Mouse (Mus musculus) brain, embryonic 14.5 days (tissue): ENCODE data around the gene Lhpp. TPM values are rescaled to one million over a fixed set of nuclear protein-coding genes. Genes with fewer than 3 reads are reported as not detected.
A peak's percentile ranks its signal among the peaks of the same experiment; 100 is the strongest.

ENCODE experiments used
- DNase-seq: peaks from one replicate; pipeline ENCODE4 v3.0.0-alpha.2; 2011; ENCODE audit warnings: low read depth
- CTCF ChIP-seq: fragments of 200-500 bp; IDR thresholded peaks from 2 replicates; pipeline ENCODE4 v1.5.1; 2012; ENCODE audit warnings: inconsistent platforms, mild to moderate bottlenecking, moderate library complexity, borderline replicate concordance; ENCODE audit not compliant: insufficient read depth, insufficient read length; ENCODE audit errors: extremely low read depth
- POLR2A ChIP-seq: fragments of 200-500 bp; IDR thresholded peaks from 2 replicates; pipeline ENCODE4 v1.6.1; 2012; ENCODE audit warnings: mild to moderate bottlenecking, inconsistent platforms, borderline replicate concordance; ENCODE audit not compliant: poor library complexity, insufficient read depth, insufficient read length, severe bottlenecking; ENCODE audit errors: extremely low read depth
- polyA plus RNA-seq: library from polyadenylated mRNA; depleted of rRNA; stranded (reverse); fragments of >200 nt; gene quantifications from 2 replicates; pipeline ENCODE4 v1.2.3, GENCODE M21; 2012; rRNA removed

Lhpp gene
- polyA plus RNA-seq = 27.4 and 33.8 TPM in 2 replicates

DNA sequence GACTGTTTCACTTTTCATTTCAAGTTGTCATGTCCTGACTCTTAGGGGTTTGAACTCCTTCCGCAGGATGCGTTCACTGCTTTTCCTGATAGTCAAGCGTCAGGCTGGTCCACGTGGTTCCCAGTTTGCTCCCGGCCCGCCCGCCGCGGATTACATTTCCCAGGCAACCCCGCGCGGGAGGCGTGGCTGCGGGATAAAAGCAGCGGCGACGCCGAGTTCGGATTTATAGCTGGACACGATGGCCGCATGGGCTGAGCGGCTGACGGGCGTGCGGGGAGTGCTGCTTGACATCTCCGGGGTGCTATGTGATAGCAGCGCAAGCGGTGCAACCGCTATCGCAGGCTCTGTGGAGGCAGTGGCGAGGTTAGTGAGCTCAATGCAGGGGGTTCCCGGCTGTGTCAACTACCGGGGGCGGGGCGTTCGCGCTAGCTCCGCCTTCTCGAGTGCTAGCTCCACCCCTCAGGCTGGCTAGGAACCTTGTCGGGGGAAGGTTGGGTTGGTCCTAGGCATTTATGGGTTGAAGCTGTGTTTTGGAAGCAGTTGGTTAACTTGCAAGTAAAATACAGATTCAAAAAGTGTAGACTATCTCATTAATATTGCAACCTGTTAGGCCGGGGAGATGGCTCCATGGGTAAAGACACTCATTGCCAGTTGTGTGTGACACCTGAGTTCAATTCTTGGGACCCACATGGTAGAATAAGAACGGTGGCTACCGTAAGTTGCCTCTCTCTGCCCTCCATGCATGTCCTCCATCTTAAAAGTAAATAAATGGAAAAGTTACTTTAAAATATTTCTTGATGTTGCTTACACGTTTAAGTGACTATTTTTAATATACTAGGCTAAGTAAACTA lies at the start of gene Lhpp:
TSS of gene Lhpp (plus strand) at position 171 of the 851 bp plus-strand sequence.
- TF ChIP-seq POLR2A = peak; percentile 14; the same call in 1 of the 2 replicates
- TF ChIP-seq CTCF = no peak
- DNase-seq = peak; percentile 89

- TF ChIP-seq CTCF (no peak), POLR2A (no peak)
- peak; percentile 42 for DNase-seq
Observed at GRCm38 (mm10) chr7:132565831-132566230, 44.6 kb upstream of the Lhpp start.

DNA sequence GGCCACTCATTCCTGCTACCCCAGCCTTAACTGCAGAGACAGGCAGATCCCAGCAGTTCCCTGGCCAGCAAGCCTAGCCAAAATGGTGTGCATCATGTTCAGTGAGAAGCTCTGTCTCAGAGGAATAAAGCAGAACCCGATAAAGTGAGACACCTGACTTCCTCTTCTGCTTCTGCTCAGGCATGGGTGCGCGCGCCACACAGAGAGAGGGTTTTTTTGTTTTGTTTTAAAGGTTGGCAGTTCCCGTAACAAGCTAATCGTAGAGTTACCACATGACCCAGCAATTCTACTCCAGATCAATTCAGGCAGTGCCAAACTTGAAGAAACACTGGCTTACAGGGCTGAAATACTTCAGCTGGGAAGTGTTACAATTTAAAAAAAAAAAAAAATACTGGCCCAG lies 41.6 kb upstream of the Lhpp start:
- no peak for TF ChIP-seq POLR2A
- DNase-seq = peak; percentile 46

DNA sequence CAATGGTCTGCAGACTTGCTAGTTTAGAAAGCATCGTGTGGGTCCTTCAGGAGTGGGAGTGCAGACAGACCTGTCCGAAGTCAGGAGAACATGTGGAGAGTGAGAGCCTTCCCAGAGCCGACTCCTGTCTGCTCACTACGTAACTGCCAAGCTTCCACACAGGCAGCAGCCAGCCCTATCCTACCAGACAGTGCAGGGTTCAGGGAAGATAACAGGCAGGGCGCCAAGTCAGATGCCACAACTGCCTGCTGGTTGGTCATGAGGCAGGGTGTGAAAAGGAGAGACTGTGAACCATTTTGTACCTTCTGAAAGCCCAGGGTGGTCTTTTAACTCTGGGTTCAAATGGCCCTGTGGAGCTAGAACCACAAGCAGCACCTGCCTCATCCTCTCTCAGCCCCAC lies 40.4 kb upstream of the Lhpp start:
- TF ChIP-seq CTCF (no peak), POLR2A (no peak)
- DNase-seq = peak; percentile 31

- DNase-seq = peak; percentile 75
Observed at GRCm38 (mm10) chr7:132571481-132571880, 39.0 kb upstream of the Lhpp start.

GRCm38 (mm10) chr7:132572738-132573137 lies 37.7 kb upstream of the Lhpp start:
- peak; percentile 40 for DNase-seq
- TF ChIP-seq POLR2A (no peak), CTCF (no peak)

More at GRCm38 (mm10) chr7:132571481-132571880, 39.0 kb upstream of the Lhpp start:
- TF ChIP-seq POLR2A (no peak), CTCF (no peak)

GRCm38 (mm10) chr7:132573205-132573604 lies 37.2 kb upstream of the Lhpp start:
- TF ChIP-seq CTCF (no peak), POLR2A (no peak)
- peak; percentile 83 for DNase-seq

DNA sequence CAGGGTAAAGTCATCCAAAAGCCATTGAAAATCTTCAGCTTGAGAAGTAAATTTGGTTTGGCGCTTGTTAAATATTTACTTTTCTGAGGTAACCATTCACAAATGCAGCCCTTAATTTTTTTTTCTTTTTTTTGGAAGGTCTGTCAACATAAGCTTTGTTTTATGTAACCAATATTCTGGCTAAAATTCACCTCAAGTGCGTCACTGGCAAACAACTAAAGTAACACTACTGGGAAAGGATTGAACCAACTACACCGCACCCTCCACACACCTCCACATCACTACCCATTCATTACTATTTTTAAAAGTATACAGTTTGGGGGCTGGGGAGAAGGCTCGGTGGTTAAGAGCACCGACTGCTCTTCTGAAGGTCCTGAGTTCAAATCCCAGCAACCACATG lies 35.8 kb upstream of the Lhpp start:
- DNase-seq = no peak
- no peak for TF ChIP-seq POLR2A
- TF ChIP-seq CTCF = no peak

DNA sequence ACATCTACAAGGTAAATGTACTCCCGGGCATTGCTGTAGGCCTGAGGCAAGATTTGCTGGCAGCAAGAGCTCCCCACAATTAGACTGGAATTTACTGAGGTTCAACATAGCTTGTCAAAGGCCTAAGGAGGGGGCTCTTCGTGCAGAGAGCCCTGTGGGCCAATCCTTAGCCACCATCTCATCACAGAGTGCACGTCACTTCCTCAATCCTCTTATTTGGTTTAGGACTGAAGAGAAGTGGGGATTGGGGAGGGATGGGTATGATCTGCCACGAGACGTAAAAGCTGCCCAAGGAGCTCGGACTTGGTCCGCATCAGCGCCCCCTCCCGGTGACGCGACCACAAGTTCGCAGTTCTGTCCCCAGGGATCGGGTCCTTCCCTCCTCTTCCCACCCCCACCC lies 34.8 kb upstream of the Lhpp start:
- peak; percentile 96 for DNase-seq

DNA sequence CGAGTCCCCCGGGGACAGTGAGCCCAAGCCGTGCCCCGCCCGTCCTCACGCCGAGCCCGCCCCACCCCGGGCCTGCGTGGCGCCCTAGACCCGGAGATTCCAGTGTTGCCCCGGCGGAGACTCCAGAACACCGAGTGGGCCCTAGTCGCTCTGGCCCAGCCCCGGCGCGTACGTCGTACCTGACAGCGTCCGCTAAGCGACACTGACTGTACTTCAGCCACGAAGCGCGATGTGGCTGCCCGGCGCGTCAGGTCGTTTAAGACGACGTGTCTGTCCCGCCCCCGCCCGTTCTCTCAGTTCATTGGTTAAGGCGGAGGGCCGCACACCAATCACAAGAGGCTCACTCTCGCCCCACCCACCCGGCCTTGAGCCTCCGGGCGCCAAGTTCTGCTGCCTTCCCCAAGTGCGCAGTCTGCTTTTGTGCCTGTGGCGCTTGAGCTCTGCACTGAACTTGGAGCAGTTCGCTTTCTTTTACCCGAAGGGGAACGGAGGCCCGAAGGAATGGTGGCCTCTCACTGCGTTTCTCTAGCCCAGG lies 34.3 kb upstream of the Lhpp start, which contains the start of gene Oat:
TSS of gene Oat (minus strand) at position 283 of the 535 bp plus-strand sequence.
- TF ChIP-seq CTCF (peak; percentile 4; the same call in 1 of the 2 replicates), POLR2A (peak; percentile 64; the same call in 1 of the 2 replicates)
- peak; percentile 99 for DNase-seq

More for the DNA sequence above, 34.8 kb upstream of the Lhpp start:
- peak; percentile 72 for TF ChIP-seq CTCF
- TF ChIP-seq POLR2A = no peak

GRCm38 (mm10) chr7:132576891-132577290 lies 33.5 kb upstream of the Lhpp start:
- no peak for DNase-seq
- TF ChIP-seq CTCF = no peak
- TF ChIP-seq POLR2A = no peak

- no peak for TF ChIP-seq POLR2A
- no peak for DNase-seq
Observed at GRCm38 (mm10) chr7:132580511-132580910, 29.9 kb upstream of the Lhpp start.

- TF ChIP-seq CTCF = no peak
- no peak for TF ChIP-seq POLR2A
- no peak for DNase-seq
Observed at GRCm38 (mm10) chr7:132581441-132581840, 29.0 kb upstream of the Lhpp start.
